Mouse (Mus musculus) liver, adult 2 months (tissue): ENCODE data around the gene Mob3c. TPM values are rescaled to one million over a fixed set of nuclear protein-coding genes. Genes with fewer than 3 reads are reported as not detected.

Source experiments
- DNase-seq: peaks from one replicate; pipeline ENCODE4 v3.0.0-alpha.2; 2011; ENCODE audit warnings: low read depth, low spot score; ENCODE audit errors: extremely low read depth
- H3K27ac ChIP-seq: fragments of 200-500 bp; replicated peaks from 2 replicates; pipeline ENCODE4 v1.5.1; 2012; ENCODE audit warnings: low read depth, mild to moderate bottlenecking, control low read depth, inconsistent platforms, low read length; ENCODE audit not compliant: insufficient read depth
- H3K27me3 ChIP-seq: fragments of 200-500 bp; 2 replicates; pipeline ENCODE4 v1.6.1; 2012; ENCODE audit warnings: mild to moderate bottlenecking, moderate library complexity, low read length, inconsistent platforms; ENCODE audit not compliant: control insufficient read depth, insufficient read depth
- H3K36me3 ChIP-seq: fragments of 200-500 bp; 2 replicates; pipeline ENCODE4 v1.6.1; 2012; ENCODE audit warnings: low read length, inconsistent platforms; ENCODE audit not compliant: control insufficient read depth, insufficient read depth
- H3K4me1 ChIP-seq: fragments of 200-500 bp; 2 replicates; pipeline ENCODE4 v1.6.1; 2011; ENCODE audit warnings: low read length; ENCODE audit not compliant: control insufficient read depth, insufficient read depth
- H3K4me3 ChIP-seq: fragments of 200-500 bp; 2 replicates; pipeline ENCODE4 v1.5.1; 2011; ENCODE audit warnings: low read depth, mild to moderate bottlenecking, control low read depth, low read length, moderate library complexity; ENCODE audit not compliant: insufficient read depth
- H3K79me2 ChIP-seq: fragments of 200-500 bp; 2 replicates; pipeline ENCODE4 v1.6.1; 2012; ENCODE audit warnings: inconsistent platforms, mild to moderate bottlenecking, low read length, moderate library complexity; ENCODE audit not compliant: control insufficient read depth, insufficient read depth
- H3K9ac ChIP-seq: fragments of 200-500 bp; 2 replicates; pipeline ENCODE4 v1.6.1; 2012; ENCODE audit warnings: low read depth, mild to moderate bottlenecking, control low read depth, inconsistent platforms, low read length
- CTCF ChIP-seq: fragments of 200-500 bp; IDR thresholded peaks from 2 replicates; pipeline ENCODE4 v1.5.1; 2011; ENCODE audit warnings: low read depth, low read length, control low read depth
- POLR2A ChIP-seq: fragments of 200-500 bp; IDR thresholded peaks from 2 replicates; pipeline ENCODE4 v1.6.1; 2011; ENCODE audit warnings: low read length, control low read depth; ENCODE audit not compliant: insufficient read depth; ENCODE audit errors: extremely low read depth
- WGBS: fragments of 180-500 bp; shearing (Covaris S2); methylation state at CpG from one replicate; pipeline ENCODE4 v1.1.7; 2018; 5-methylcytosine and 5-hydroxymethylcytosine counted together
- polyA plus RNA-seq: library from polyadenylated mRNA; depleted of rRNA; stranded (reverse); fragments of >200 nt; gene quantifications from 2 replicates; pipeline ENCODE4 v1.2.3, GENCODE M21; 2012
- total RNA-seq: library from RNA; depleted of rRNA; stranded (reverse); fragments of >200 nt; gene quantifications from 2 replicates; pipeline ENCODE4 v1.2.3, GENCODE M21; 2014

Gene Mob3c
- total and polyA plus RNA-seq, 2 experiments, result 8.4 to 24.4 TPM

- 47% methylated on average over 7 of the region's 7 CpGs for WGBS
- TF ChIP-seq POLR2A (no peak), CTCF (no peak)
- H3K79me2 ChIP-seq, result no peaks in the 10 kb centered on the region
- H3K27ac ChIP-seq, result no peak overlapping the region
- peak overlapping the region; percentile 93 for H3K9ac ChIP-seq
- H3K36me3 ChIP-seq, result peaks cover 17% of the 10 kb centered on the region
- H3K4me3 ChIP-seq, result peak overlapping the region; percentile 87
- peaks cover 11% of the 10 kb centered on the region for H3K4me1 ChIP-seq
- peak; percentile 51 for DNase-seq
- no peaks in the 10 kb centered on the region for H3K27me3 ChIP-seq
Observed at GRCm38 (mm10) chr4:115785511-115786034, 42.3 kb upstream of the Mob3c start.

GRCm38 (mm10) chr4:115790864-115791263, 37.0 kb upstream of the Mob3c start:
- H3K27ac ChIP-seq, result no peak overlapping the region
- 83% methylated on average over 3 of the region's 3 CpGs for WGBS
- no peaks in the 10 kb centered on the region for H3K79me2 ChIP-seq
- no peak overlapping the region for H3K9ac ChIP-seq
- H3K4me1 ChIP-seq, result peaks cover 1% of the 10 kb centered on the region
- DNase-seq, result no peak
- TF ChIP-seq POLR2A (no peak), CTCF (no peak)
- no peaks in the 10 kb centered on the region for H3K27me3 ChIP-seq
- H3K4me3 ChIP-seq, result no peak overlapping the region
- H3K36me3 ChIP-seq, result peaks cover 43% of the 10 kb centered on the region

GRCm38 (mm10) chr4:115795360-115795759, 32.5 kb upstream of the Mob3c start:
- Histone ChIP-seq H3K79me2 (no peaks in the 10 kb centered on the region), H3K4me1 (no peaks in the 10 kb centered on the region), H3K27me3 (no peaks in the 10 kb centered on the region), H3K4me3 (no peak overlapping the region), H3K36me3 (peaks cover 56% of the 10 kb centered on the region), H3K27ac (no peak overlapping the region), H3K9ac (no peak overlapping the region)
- no peak for DNase-seq
- TF ChIP-seq POLR2A (no peak), CTCF (no peak)
- WGBS, result 92% methylated on average over 3 of the region's 3 CpGs

GRCm38 (mm10) chr4:115799981-115800380, 27.9 kb upstream of the Mob3c start:
- Histone ChIP-seq H3K36me3 (peaks cover 52% of the 10 kb centered on the region), H3K9ac (no peak overlapping the region), H3K27me3 (no peaks in the 10 kb centered on the region), H3K27ac (no peak overlapping the region), H3K4me1 (no peaks in the 10 kb centered on the region), H3K79me2 (no peaks in the 10 kb centered on the region), H3K4me3 (no peak overlapping the region)
- no peak for TF ChIP-seq CTCF
- no peak for TF ChIP-seq POLR2A
- no peak for DNase-seq
- WGBS, result 77% methylated on average over 3 of the region's 3 CpGs

GRCm38 (mm10) chr4:115812326-115812725, 15.6 kb upstream of the Mob3c start:
- Histone ChIP-seq H3K27ac (no peak overlapping the region), H3K36me3 (peaks cover 18% of the 10 kb centered on the region), H3K4me3 (no peak overlapping the region), H3K79me2 (no peaks in the 10 kb centered on the region), H3K27me3 (no peaks in the 10 kb centered on the region), H3K4me1 (no peaks in the 10 kb centered on the region), H3K9ac (no peak overlapping the region)
- DNase-seq, result no peak
- WGBS, result 96% methylated on average over 4 of the region's 4 CpGs
- no peak for TF ChIP-seq POLR2A
- no peak for TF ChIP-seq CTCF

GRCm38 (mm10) chr4:115815606-115816005, 12.3 kb upstream of the Mob3c start:
- no peaks in the 10 kb centered on the region for H3K79me2 ChIP-seq
- 56% methylated on average over 5 of the region's 5 CpGs for WGBS
- TF ChIP-seq POLR2A, result no peak
- TF ChIP-seq CTCF, result no peak
- H3K27ac ChIP-seq, result no peak overlapping the region
- DNase-seq, result peak; percentile 68
- peaks cover 16% of the 10 kb centered on the region for H3K36me3 ChIP-seq
- no peaks in the 10 kb centered on the region for H3K4me1 ChIP-seq
- no peak overlapping the region for H3K4me3 ChIP-seq
- H3K27me3 ChIP-seq, result no peaks in the 10 kb centered on the region
- no peak overlapping the region for H3K9ac ChIP-seq
